Mouse (Mus musculus) right cerebral cortex, postnatal 10 days (tissue): Measurements from ENCODE around the gene Sorbs2.

Experiments used
- DNase-seq, 2 experiments: peaks; one replicate each; pipeline ENCODE4 v3.0.0; 2021; ENCODE audit warnings: low spot score in 2 of 2

Sorbs2 gene

DNA sequence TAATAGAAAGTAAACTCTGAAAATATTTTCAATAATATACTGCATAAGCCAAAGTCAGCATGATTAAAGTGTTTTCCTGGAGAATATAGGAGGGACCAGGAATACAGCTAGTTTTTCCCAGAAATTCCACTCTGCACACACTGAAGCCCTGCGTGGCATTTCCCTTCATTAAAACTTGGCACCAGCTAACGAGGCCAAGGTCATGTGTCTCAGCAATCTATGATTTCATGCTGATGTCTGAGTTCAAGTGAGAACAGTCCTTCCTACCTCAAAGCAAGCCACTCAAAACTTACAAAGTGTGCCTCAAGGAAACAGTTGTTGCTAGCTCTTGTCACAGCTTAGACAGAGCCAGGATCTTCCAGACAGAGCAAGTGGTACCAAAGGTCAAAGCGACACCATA lies 173.6 kb downstream of the Sorbs2 start:
- no peak for DNase-seq

- DNase-seq, result no peak
Observed at GRCm38 (mm10) chr8:45682845-45683383, 175.3 kb downstream of the Sorbs2 start.

DNA sequence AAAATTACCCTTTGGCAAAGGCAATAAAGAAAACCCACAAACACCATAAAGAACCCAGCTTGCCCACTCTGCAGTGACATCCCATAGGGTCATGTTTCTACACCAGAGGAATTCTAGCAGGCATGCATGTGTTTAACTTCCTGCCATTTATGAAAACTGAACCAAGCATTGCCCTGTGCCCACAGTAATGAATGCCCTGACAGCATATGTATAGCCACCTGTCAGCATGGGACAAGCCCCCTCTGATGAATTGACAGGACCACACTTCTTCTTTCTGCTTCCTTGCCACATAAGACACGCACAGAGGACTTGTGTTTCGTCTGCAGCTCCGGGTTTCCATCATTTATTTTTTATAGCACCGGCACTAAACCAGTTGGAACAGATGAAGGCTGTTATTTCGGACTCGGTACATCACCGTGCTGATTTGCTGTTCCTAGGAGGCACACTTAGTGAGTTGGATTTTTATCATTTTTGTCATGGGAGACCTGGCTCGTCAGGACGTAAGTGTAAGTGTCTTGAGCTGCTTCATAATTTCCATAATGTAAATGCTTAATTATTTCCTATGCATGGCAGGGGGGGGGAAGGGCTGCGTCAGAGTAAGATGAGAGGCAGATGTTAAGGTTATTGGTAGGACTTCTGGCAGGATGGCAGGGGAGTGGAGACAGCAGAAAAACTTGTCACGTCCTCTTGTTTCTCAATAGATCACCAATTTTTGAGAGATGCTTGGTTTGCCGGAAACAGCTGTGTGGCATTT lies 180.5 kb downstream of the Sorbs2 start:
- DNase-seq, result no peak

DNA sequence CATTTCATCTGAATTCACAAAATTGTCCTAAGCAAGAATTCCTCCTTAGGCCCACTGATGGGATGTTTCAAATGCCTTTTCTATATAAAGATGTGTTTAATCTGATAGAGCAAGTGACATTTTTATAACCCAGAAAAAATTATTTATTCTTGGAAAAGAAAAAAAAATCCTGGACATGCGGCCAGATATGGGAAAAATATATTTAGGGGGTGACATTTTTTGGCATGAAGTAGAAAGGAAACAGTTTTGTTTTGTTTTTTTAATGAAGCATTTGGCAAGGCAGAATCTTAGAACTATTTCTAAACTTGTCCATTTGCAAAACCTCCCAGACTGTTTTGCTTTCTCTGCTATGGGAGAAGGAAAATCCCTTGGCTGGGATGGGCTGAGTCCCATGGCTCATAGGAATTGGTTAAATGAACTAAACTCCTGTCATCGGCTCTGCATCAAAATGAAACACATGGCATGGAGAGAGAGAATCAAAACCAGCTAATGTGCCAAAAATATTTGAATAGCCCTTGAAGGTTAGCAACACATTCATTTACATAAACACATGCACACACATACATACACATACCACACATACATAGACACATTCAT lies 182.1 kb downstream of the Sorbs2 start:
- DNase-seq, result peak in 1 of 2 experiments; percentile 20

DNA sequence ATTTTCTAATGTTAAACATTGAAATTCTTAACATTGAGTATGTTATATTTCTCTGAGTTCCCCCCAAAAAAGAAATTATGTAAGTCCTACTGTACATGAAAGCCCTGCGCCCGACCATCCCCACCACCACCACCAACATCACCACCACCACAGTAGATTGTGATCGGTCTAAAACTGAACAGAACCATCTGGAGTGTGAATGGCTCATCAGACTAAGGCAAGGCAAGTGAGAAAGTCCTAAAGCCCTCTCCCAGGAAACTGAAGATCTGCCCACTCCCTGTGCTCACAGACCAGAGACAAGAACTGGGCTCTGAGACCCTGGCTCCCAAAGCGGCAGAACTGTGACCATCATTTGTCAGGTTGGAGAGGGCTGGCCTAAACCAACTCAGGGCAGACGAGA lies 192.5 kb downstream of the Sorbs2 start:
- DNase-seq, result no peak

DNA sequence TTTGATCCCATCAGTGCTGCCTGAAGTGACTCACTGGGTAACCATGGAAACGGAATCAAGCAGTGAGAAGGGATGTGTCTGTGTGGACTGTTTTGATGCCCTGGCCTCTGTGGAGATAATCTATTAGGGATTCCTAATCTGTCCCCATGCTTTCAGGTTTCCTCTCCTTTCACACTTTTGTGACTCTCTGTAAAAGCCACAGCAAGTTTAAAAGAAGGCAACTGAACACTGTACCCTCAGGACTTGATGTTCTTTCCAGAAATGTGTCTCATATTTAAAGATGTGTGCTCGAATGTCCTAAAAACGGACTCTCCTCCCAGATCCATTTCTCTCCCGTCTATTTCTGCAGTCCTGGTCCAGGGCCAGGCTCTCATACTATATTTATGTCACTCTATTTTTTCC lies 196.1 kb downstream of the Sorbs2 start:
- DNase-seq, result peak; percentile 53 to 64

GRCm38 (mm10) chr8:45709098-45709497 lies 201.5 kb downstream of the Sorbs2 start:
- no peak for DNase-seq

- no peak for DNase-seq
Observed at GRCm38 (mm10) chr8:45709734-45710133, 202.1 kb downstream of the Sorbs2 start.

GRCm38 (mm10) chr8:45712610-45713009 lies 205.0 kb downstream of the Sorbs2 start:
- no peak for DNase-seq

DNA sequence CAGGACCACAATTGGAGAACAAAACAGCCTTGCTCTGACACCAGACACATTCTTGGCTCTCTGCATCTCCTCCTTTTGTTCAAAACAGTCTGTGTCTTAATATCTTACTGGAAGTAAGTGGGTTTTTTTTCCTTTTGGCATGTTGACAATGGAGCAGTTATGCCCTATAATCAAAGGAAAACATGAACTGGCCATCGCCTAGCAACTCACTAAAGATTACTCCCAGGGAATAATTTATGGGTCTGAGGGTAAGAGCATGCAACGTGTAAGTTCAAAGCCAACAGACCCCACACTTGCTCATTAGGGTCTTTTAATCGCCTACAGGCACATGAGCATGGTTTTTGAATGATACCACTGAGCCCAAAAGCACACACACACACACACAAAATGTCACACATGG lies 207.2 kb downstream of the Sorbs2 start:
- no peak for DNase-seq

DNA sequence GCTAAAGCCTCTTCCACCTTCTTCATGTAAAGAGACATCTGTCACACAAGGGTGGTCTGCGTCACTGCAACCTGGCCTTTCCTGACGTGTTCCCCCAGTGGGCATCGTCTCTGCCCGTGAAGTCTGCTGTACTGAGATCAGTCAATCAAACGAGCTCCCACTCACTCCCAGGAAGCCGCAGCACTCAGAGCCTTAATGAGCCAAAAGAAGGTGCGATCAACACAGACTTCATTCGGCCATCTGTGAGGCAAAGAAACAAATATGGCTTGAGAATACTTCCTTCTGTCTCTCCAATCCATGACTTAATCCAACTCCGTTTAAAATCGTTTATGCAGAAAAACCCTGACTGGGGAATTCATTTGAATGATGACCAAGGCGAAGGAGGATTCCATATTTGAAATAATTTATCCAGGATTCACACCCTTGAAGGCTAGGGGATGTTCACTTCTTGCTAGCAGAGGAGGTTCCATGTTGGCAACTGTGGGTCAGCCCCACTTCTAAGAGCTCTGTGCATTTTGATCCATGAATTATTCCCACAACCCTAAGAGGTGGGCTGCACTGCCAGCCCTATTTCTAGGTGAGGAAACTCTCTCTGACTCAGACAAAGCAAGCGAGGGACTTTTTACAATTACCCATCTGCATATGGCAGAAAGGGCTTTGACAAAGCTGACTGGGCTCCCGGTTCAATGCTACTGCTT lies 207.9 kb downstream of the Sorbs2 start:
- DNase-seq, result peak; percentile 74 to 88

DNA sequence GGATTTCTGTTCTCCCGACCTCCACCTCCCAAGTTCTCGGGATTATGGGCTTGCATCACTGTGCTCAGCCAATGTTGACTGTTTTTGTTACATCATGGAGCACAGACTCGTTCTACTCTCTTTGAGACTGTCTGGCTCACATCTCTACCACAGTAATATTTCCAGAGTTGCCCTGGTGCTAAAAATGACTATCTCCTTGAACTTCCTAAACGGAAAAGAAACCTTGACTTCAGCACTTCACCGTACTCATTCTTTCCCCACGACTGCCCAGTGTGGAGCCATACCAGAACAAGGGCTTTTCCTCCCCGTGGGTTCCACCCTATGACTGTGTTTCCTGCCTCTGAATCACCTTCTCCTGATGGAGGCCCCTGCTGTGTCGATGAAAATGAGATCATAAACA lies 212.2 kb downstream of the Sorbs2 start:
- no peak for DNase-seq

- DNase-seq, result no peak
Observed at GRCm38 (mm10) chr8:45724204-45724603, 216.6 kb downstream of the Sorbs2 start.

- no peak for DNase-seq
Observed at GRCm38 (mm10) chr8:45725321-45725720, 217.7 kb downstream of the Sorbs2 start.

DNA sequence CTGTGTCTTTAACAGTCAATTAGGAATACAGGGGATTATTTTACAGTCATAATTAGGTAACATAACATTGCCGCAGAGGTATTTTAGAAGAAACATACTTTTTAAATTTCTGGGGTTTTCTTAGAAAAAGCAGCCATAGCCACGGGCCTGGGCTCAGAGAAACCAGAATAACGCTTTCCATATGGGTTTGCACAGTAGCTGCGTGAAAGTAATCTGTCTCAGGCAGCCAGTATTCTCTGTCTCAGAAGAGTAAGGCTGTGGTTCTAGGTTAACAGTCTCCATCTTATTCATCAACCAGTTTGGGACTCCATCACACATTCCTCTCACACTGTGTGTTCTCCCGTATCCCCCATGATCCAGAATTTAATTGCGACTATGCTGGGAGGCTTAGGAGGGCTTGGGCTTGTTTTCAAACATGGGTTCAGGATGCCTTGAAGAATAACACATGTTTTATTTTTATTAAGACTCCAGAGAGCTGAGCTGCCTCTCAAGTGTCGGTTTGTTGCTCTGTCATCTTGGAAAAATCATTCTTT lies 222.3 kb downstream of the Sorbs2 start:
- DNase-seq, result no peak

- DNase-seq, result no peak
Observed at GRCm38 (mm10) chr8:45730795-45731194, 223.2 kb downstream of the Sorbs2 start.

DNA sequence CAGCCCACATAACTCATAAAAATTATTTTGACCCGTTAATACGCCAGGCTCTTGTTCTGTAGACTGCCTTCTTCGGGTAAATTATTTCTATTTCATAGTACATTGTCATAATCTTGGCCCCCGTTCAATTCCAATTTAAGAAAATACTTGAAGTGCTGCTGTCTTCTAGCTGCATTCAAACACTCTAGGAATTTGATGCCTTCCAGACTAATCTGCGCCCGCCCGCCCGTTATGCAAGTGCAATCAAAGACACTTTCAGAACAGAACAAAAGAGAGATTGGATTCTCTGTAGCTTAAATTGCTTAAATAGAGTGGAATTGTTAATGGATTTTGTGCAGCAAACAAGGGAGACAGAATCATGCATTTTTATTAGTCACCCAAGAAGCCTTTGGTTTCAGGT lies 226.5 kb downstream of the Sorbs2 start:
- peak in 1 of 2 experiments; percentile 43 for DNase-seq

DNA sequence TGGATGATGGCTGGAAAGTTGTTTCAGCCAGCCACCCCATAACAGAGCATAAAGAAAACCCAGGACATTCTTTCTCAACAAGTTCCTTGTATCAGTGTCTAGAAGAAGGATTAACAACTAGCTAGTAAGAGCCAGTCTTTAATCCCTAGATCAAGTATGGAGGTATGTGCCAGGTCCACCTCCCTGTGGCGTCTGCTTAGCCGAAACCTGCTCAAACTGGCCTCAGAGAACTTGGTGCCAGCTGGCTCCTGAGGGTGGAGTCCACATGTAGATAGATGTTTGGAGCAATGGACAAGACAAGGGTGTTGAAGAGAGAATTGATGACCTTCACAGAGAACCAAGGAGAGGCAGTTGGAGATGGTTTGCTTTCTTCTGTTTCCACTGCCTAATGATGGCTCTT lies 229.7 kb downstream of the Sorbs2 start:
- no peak for DNase-seq

- DNase-seq, result no peak
Observed at GRCm38 (mm10) chr8:45743326-45743725, 235.7 kb downstream of the Sorbs2 start.

GRCm38 (mm10) chr8:45743739-45744138 lies 236.2 kb downstream of the Sorbs2 start:
- DNase-seq, result no peak

- no peak for DNase-seq
Observed at GRCm38 (mm10) chr8:45751512-45752502, 244.2 kb downstream of the Sorbs2 start.
